Mouse (Mus musculus) MEL (cell line): ENCODE measurements at regions not wholly inside any gene's neighbourhood (a gene's known extent, or its start where the extent isn't known, plus 50 kb on each side); places are given as distances from the start of the nearest gene placed in this dataset.

Experiments used
- DNase-seq: peaks from one replicate; pipeline ENCODE4 v3.0.0; 2011; ENCODE audit warnings: low read depth, low spot score
- H3K27ac ChIP-seq: 2 replicates; pipeline ENCODE4 v1.5.1; 2012; ENCODE audit warnings: low read depth, mild to moderate bottlenecking, control low read depth, low read length, moderate library complexity; ENCODE audit not compliant: control insufficient read depth
- H3K27me3 ChIP-seq, 2 experiments: fragments of 150-350 bp in 1 of 2; sonication (generic) in 1 of 2; 2 replicates each; pipeline ENCODE4 v1.6.1; 2012; ENCODE audit warnings: low read length in 2 of 2, mild to moderate bottlenecking in 2 of 2, improper control_type of control experiment in 1 of 2, moderate library complexity in 1 of 2; ENCODE audit not compliant: insufficient read depth in 2 of 2, control insufficient read depth in 1 of 2
- H3K36me3 ChIP-seq, 2 experiments: 2 replicates each; pipeline ENCODE4 v1.6.1; 2012 to 2014; ENCODE audit warnings: low read length in 2 of 2, improper control_type of control experiment in 1 of 2, inconsistent platforms in 1 of 2, mild to moderate bottlenecking in 1 of 2; ENCODE audit not compliant: insufficient read depth in 2 of 2, control insufficient read depth in 1 of 2
- H3K4me1 ChIP-seq, 2 experiments: fragments of 150-350 bp in 1 of 2; sonication (generic) in 1 of 2; 2 replicates each; pipeline ENCODE4 v1.6.1; 2012; ENCODE audit warnings: low read length in 2 of 2, improper control_type of control experiment in 1 of 2, mild to moderate bottlenecking in 1 of 2; ENCODE audit not compliant: insufficient read depth in 2 of 2, control insufficient read depth in 1 of 2
- H3K4me3 ChIP-seq, 2 experiments: fragments of 150-350 bp in 1 of 2; sonication (generic) in 1 of 2; 2 replicates each; pipeline ENCODE4 v1.5.1; 2012; ENCODE audit warnings: low read depth in 2 of 2, low read length in 2 of 2, mild to moderate bottlenecking in 2 of 2, moderate library complexity in 2 of 2, control low read depth in 1 of 2, improper control_type of control experiment in 1 of 2; ENCODE audit not compliant: control insufficient read depth in 1 of 2, insufficient read depth in 1 of 2
- H3K79me2 ChIP-seq: 2 replicates; pipeline ENCODE4 v1.6.1; 2012; ENCODE audit warnings: mild to moderate bottlenecking, low read length, moderate library complexity; ENCODE audit not compliant: control insufficient read depth, poor library complexity, insufficient read depth
- H3K9ac ChIP-seq: 2 replicates; pipeline ENCODE4 v1.6.1; 2012; ENCODE audit warnings: low read depth, mild to moderate bottlenecking, control low read depth, low read length, moderate library complexity; ENCODE audit not compliant: control insufficient read depth, poor library complexity, severe bottlenecking
- H3K9me3 ChIP-seq: fragments of 150-350 bp; sonication (generic); replicated peaks from 2 replicates; pipeline ENCODE4 v1.6.1; 2012; ENCODE audit warnings: mild to moderate bottlenecking, low read length, improper control_type of control experiment, moderate library complexity; ENCODE audit not compliant: insufficient read depth
- BHLHE40 ChIP-seq: IDR thresholded peaks from 2 replicates; pipeline ENCODE4 v1.6.1; 2012; ENCODE audit warnings: low read depth, mild to moderate bottlenecking, inconsistent platforms, low read length, improper control_type of control experiment, borderline replicate concordance
- CHD1 ChIP-seq: IDR thresholded peaks from 2 replicates; pipeline ENCODE4 v1.6.1; 2012; ENCODE audit warnings: low read depth, mild to moderate bottlenecking, inconsistent platforms, low read length, improper control_type of control experiment
- CHD2 ChIP-seq: IDR thresholded peaks from 2 replicates; pipeline ENCODE4 v1.6.1; 2011; ENCODE audit warnings: low read length, improper control_type of control experiment
- CTCF ChIP-seq, 3 experiments: IDR thresholded peaks in 2 of 3; conservative IDR thresholded peaks in 1 of 3; 2 replicates each; pipeline ENCODE4 v1.5.1; 2011 to 2012; ENCODE audit warnings: low read length in 3 of 3, low read depth in 2 of 3, mild to moderate bottlenecking in 2 of 3, improper control_type of control experiment in 1 of 3, inconsistent platforms in 1 of 3, mixed read lengths in 1 of 3, moderate library complexity in 1 of 3; ENCODE audit not compliant: control insufficient read depth in 1 of 3, insufficient read depth in 1 of 3, poor library complexity in 1 of 3, severe bottlenecking in 1 of 3
- ELF1 ChIP-seq: IDR thresholded peaks from 2 replicates; pipeline ENCODE4 v1.6.1; 2014; ENCODE audit warnings: low read depth, mild to moderate bottlenecking, inconsistent platforms, low read length, improper control_type of control experiment, moderate library complexity
- EP300 ChIP-seq, 2 experiments: IDR thresholded peaks; 2 replicates each; pipeline ENCODE4 v1.6.1; 2011; ENCODE audit warnings: improper control_type of control experiment in 2 of 2, low read length in 2 of 2, low read depth in 1 of 2, mild to moderate bottlenecking in 1 of 2
- ETS1 ChIP-seq: IDR thresholded peaks from 2 replicates; pipeline ENCODE4 v1.6.1; 2012; ENCODE audit warnings: low read depth, mild to moderate bottlenecking, inconsistent platforms, low read length, improper control_type of control experiment, moderate library complexity
- GABPA ChIP-seq: IDR thresholded peaks from 2 replicates; pipeline ENCODE4 v1.6.1; 2012; ENCODE audit warnings: low read depth, mild to moderate bottlenecking, inconsistent platforms, low read length, improper control_type of control experiment, moderate library complexity
- GATA1 ChIP-seq: IDR thresholded peaks from 2 replicates; pipeline ENCODE4 v1.6.1; 2011; ENCODE audit warnings: low read depth, low read length, improper control_type of control experiment
- HCFC1 ChIP-seq: IDR thresholded peaks from 2 replicates; pipeline ENCODE4 v1.6.1; 2012; ENCODE audit warnings: low read depth, mild to moderate bottlenecking, inconsistent platforms, low read length, improper control_type of control experiment, moderate library complexity
- JUND ChIP-seq: IDR thresholded peaks from 2 replicates; pipeline ENCODE4 v1.6.1; 2011; ENCODE audit warnings: low read depth, mild to moderate bottlenecking, improper control_type of control experiment, low read length
- KAT2A ChIP-seq: conservative IDR thresholded peaks from 2 replicates; pipeline ENCODE4 v1.6.1; 2012; ENCODE audit warnings: low read depth, low read length, improper control_type of control experiment, inconsistent platforms
- MAFK ChIP-seq: IDR thresholded peaks from 2 replicates; pipeline ENCODE4 v1.6.1; 2011; ENCODE audit warnings: low read depth, mild to moderate bottlenecking, low read length, improper control_type of control experiment, borderline replicate concordance
- MAX ChIP-seq: IDR thresholded peaks from 2 replicates; pipeline ENCODE4 v1.6.1; 2011; ENCODE audit warnings: low read length, improper control_type of control experiment
- MAZ ChIP-seq: IDR thresholded peaks from 2 replicates; pipeline ENCODE4 v1.6.1; 2012; ENCODE audit warnings: low read depth, mild to moderate bottlenecking, inconsistent platforms, low read length, improper control_type of control experiment
- MEF2A ChIP-seq: IDR thresholded peaks from 2 replicates; pipeline ENCODE4 v1.6.1; 2014; ENCODE audit warnings: low read depth, mild to moderate bottlenecking, inconsistent platforms, low read length, improper control_type of control experiment; ENCODE audit not compliant: poor library complexity, insufficient replicate concordance, severe bottlenecking; ENCODE audit errors: extremely low read depth
- MXI1 ChIP-seq: IDR thresholded peaks from 2 replicates; pipeline ENCODE4 v1.6.1; 2011; ENCODE audit warnings: mild to moderate bottlenecking, low read depth, low read length, improper control_type of control experiment
- MYB ChIP-seq: IDR thresholded peaks from 2 replicates; pipeline ENCODE4 v1.6.1; 2011; ENCODE audit warnings: mild to moderate bottlenecking, low read depth, low read length, improper control_type of control experiment
- MYC ChIP-seq: IDR thresholded peaks from 2 replicates; pipeline ENCODE4 v1.6.1; 2011; ENCODE audit warnings: low read depth, mild to moderate bottlenecking, low read length, improper control_type of control experiment, moderate library complexity
- NELFE ChIP-seq: IDR thresholded peaks from 2 replicates; pipeline ENCODE4 v1.6.1; 2011; ENCODE audit warnings: low read depth, low read length, improper control_type of control experiment
- POLR2A ChIP-seq, 2 experiments: IDR thresholded peaks; 2 replicates each; pipeline ENCODE4 v1.6.1; 2011 to 2012; ENCODE audit warnings: low read length in 2 of 2, mild to moderate bottlenecking in 2 of 2, control low read depth in 1 of 2, improper control_type of control experiment in 1 of 2, low read depth in 1 of 2, moderate library complexity in 1 of 2; ENCODE audit not compliant: control insufficient read depth in 1 of 2, insufficient read depth in 1 of 2, poor library complexity in 1 of 2
- POLR2AphosphoS2 ChIP-seq: IDR thresholded peaks from 2 replicates; pipeline ENCODE4 v1.6.1; 2011; ENCODE audit warnings: low read length, improper control_type of control experiment
- POLR2AphosphoS5 ChIP-seq: IDR thresholded peaks from 2 replicates; pipeline ENCODE4 v1.6.1; 2012; ENCODE audit warnings: low read depth, borderline replicate concordance, mild to moderate bottlenecking, inconsistent platforms, low read length, moderate library complexity, mixed read lengths
- RAD21 ChIP-seq: IDR thresholded peaks from 2 replicates; pipeline ENCODE4 v1.6.1; 2011; ENCODE audit warnings: mild to moderate bottlenecking, low read depth, low read length, improper control_type of control experiment
- RCOR1 ChIP-seq: IDR thresholded peaks from 2 replicates; pipeline ENCODE4 v1.6.1; 2012; ENCODE audit warnings: low read depth, mild to moderate bottlenecking, inconsistent platforms, low read length, improper control_type of control experiment
- SIN3A ChIP-seq: IDR thresholded peaks from 2 replicates; pipeline ENCODE4 v1.6.1; 2012; ENCODE audit warnings: low read length, improper control_type of control experiment, inconsistent platforms
- SMC3 ChIP-seq: IDR thresholded peaks from 2 replicates; pipeline ENCODE4 v1.6.1; 2011; ENCODE audit warnings: low read depth, low read length, improper control_type of control experiment
- TAL1 ChIP-seq: IDR thresholded peaks from 2 replicates; pipeline ENCODE4 v1.6.1; 2012; ENCODE audit warnings: mild to moderate bottlenecking, inconsistent platforms, low read length, moderate library complexity, mixed read lengths
- TBP ChIP-seq: IDR thresholded peaks from 2 replicates; pipeline ENCODE4 v1.8.0; 2011; ENCODE audit warnings: low read depth, low read length, improper control_type of control experiment
- TCF12 ChIP-seq: IDR thresholded peaks from 2 replicates; pipeline ENCODE4 v1.6.1; 2014; ENCODE audit warnings: low read depth, mild to moderate bottlenecking, inconsistent platforms, low read length, improper control_type of control experiment, moderate library complexity
- ZC3H11A ChIP-seq: IDR thresholded peaks from 2 replicates; pipeline ENCODE4 v1.6.1; 2012; ENCODE audit warnings: low read depth, mild to moderate bottlenecking, inconsistent platforms, low read length, improper control_type of control experiment
- ZKSCAN1 ChIP-seq: IDR thresholded peaks from 2 replicates; pipeline ENCODE4 v1.6.1; 2012; ENCODE audit warnings: low read depth, mild to moderate bottlenecking, inconsistent platforms, low read length, improper control_type of control experiment, moderate library complexity

DNA sequence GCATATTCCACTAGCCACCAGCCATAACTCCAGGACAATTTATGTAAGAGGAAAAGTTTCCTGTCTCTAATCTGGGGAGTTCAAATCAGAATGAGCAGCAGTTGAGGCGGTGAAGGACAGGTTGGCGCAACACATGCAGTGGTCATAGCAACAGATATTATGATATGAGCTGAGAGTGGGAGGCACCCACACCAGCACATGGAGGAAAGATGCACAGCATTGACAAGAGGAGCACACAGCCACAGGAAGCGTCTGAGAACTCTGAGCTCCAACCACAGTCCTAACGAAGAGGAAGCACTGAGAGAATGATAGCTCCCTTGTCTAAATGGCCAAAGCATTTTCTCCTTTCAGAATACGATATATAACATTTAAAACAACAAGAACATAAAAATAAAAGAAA is 418.9 kb downstream of the Htr1b start:
- H3K36me3 ChIP-seq, result peaks cover 0 to 2% of the 10 kb centered on the region in 2 experiments; a peak in 1 of 4 replicates
- H3K9me3 ChIP-seq, result no peaks in the 10 kb centered on the region
- DNase-seq, result peak; percentile 83
- H3K27ac ChIP-seq, result no peak overlapping the region
- no peaks in the 10 kb centered on the region for H3K79me2 ChIP-seq
- H3K4me1 ChIP-seq, result no peaks in the 10 kb centered on the region
- no peak overlapping the region for H3K4me3 ChIP-seq
- H3K9ac ChIP-seq, result no peak overlapping the region
- TF ChIP-seq MYB (no peak), EP300 (IDR thresholded peaks at IDR 0.05; ENCODE audit: low read depth in 1 of 2, low read length in 2 of 2) (peak; percentile 47 to 84), TCF12 (peak; percentile 68), ELF1 (no peak), ETS1 (peak; percentile 35; the same call in 1 of the 2 replicates), POLR2AphosphoS5 (no peak), BHLHE40 (peak; percentile 12; the same call in 1 of the 2 replicates), MAZ (no peak), CHD1 (no peak), ZKSCAN1 (no peak), GATA1 (peak; percentile 68), RAD21 (no peak), MYC (peak; percentile 54; the same call in 1 of the 2 replicates), POLR2AphosphoS2 (no peak), SIN3A (peak; percentile 40; the same call in 1 of the 2 replicates), MAX (peak; percentile 43; the same call in 1 of the 2 replicates), TAL1 (0 out of 2 replicates have a peak, but pooled peaks have one; percentile 15), MXI1 (peak; percentile 54; the same call in 1 of the 2 replicates), RCOR1 (peak; percentile 59; the same call in 1 of the 2 replicates)
- H3K27me3 ChIP-seq, result no peaks in the 10 kb centered on the region

DNA sequence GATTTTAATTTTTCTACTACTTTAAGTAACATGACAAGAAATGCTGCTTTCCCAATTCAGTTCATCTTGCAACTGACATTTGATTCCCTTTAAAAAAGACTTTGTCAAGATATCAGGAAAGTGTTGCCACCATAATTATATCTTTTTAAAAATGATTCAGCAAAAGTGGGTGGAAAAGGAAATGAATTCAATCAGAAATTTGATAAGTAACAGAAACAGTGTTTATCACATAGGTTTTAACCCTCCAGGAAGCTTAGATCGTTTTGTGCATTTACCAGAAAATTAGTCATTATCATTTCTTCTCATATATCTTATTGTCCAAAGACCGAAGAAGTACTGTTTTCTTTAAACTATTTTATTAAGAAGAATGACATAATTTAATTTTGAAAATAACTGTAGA is 441.0 kb downstream of the Htr1b start:
- DNase-seq, result peak; percentile 46
- peaks cover 2 to 7% of the 10 kb centered on the region in 2 experiments; a peak in 3 of 4 replicates for H3K4me1 ChIP-seq
- H3K27me3 ChIP-seq, result no peaks in the 10 kb centered on the region
- peak overlapping the region; percentile 25; the same call in 1 of the 2 replicates for H3K9ac ChIP-seq
- H3K36me3 ChIP-seq, result peaks cover 0 to 9% of the 10 kb centered on the region in 2 experiments; a peak in 2 of 4 replicates
- no peak overlapping the region for H3K4me3 ChIP-seq
- H3K9me3 ChIP-seq, result no peaks in the 10 kb centered on the region
- H3K79me2 ChIP-seq, result no peaks in the 10 kb centered on the region
- H3K27ac ChIP-seq, result peak overlapping the region; percentile 91
- TF ChIP-seq GABPA (peak; percentile 55; the same call in 1 of the 2 replicates), CHD1 (no peak), SIN3A (peak; percentile 85), TBP (no peak), ZC3H11A (no peak), MYC (0 out of 2 replicates have a peak, but pooled peaks have one; percentile 47), POLR2A (IDR thresholded peaks at IDR 0.05; ENCODE audit: control insufficient read depth in 1 of 2, insufficient read depth in 1 of 2, low read depth in 1 of 2, low read length in 2 of 2, poor library complexity in 1 of 2) (no peak), MYB (peak; percentile 86), KAT2A (no peak), TCF12 (peak; percentile 74), MEF2A (no peak), SMC3 (no peak), MXI1 (0 out of 2 replicates have a peak, but pooled peaks have one; percentile 30), ETS1 (peak; percentile 69; the same call in 1 of the 2 replicates), JUND (no peak), ELF1 (no peak), RCOR1 (peak; percentile 94), CHD2 (no peak), MAFK (peak; percentile 47; the same call in 1 of the 2 replicates), CTCF (IDR thresholded peaks at IDR 0.05 in 2 of 3, conservative IDR thresholded peaks at IDR 0.05 in 1 of 3; ENCODE audit: control insufficient read depth in 1 of 3, insufficient read depth in 1 of 3, low read depth in 2 of 3, low read length in 3 of 3, poor library complexity in 1 of 3, severe bottlenecking in 1 of 3) (no peak), NELFE (no peak), HCFC1 (no peak)
